Mouse (Mus musculus) stomach, postnatal 0 days (tissue): ENCODE results near the gene Acad11.

Source experiments
- CTCF ChIP-seq: IDR thresholded peaks from 2 replicates; pipeline ENCODE4 v1.5.1; 2016; ENCODE audit warnings: antibody characterized with exemption, low read depth, mild to moderate bottlenecking, moderate library complexity
- EP300 ChIP-seq: optimal IDR thresholded peaks from 2 replicates; pipeline ENCODE3; 2016; ENCODE audit warnings: antibody characterized with exemption

DNA sequence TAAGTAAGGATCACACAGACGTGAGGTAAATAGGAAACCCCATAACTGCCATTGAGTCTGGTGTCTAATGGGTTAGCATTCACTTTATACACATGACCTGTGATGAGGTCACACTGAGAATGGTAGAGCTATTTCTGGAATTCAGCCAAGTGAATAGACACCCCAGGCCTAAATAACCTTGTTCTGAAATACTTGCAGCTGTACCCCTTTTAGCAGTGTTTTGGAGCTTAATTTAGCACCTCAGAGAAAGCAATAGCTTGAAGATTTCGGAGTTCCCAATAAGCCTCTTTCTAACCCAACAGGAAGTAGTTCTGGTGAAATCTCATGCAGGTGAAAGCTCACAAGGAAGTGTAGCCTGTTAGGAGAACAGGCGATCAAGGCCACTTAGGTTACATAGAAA lies 63.7 kb downstream of the Acad11 start, which contains the start of gene Ackr4:
- TF ChIP-seq CTCF (no peak), EP300 (no peak)
